In genomic region chr11:30649001-30649637, GRCm38 (mm10) we compare ENCODE assay signal across 8 mouse cellular contexts. TPM values are rescaled to one million over a fixed set of nuclear protein-coding genes. Genes with fewer than 3 reads are reported as not detected.
DNase-seq lines count a peak whose midpoint lies in the region; ATAC-seq and TF ChIP-seq lines count a peak whose summit lies in the region.

Gene Acyp2 (minus strand): TSS chr11:30649587.

- intact Hi-C loops in heart, postnatal 25 days (cut with DNase I), result loop anchor here (5.0 kb wide), 2 partner anchors 67 to 382 kb away; partner anchors contain the start of gene Sptbn1

- peak within 1 kb of the TSS; percentile 75 for H3K4me3 ChIP-seq in G1E (ENCODE audit: low read depth, low read length)
- H3K4me3 ChIP-seq in forebrain, embryonic 16.5 days (replicated peaks; ENCODE audit: low read length), result peak within 1 kb of the TSS; percentile 64
- H3K4me3 ChIP-seq in liver, postnatal 0 days (ENCODE audit: low read depth, low read length), result peak within 1 kb of the TSS; percentile 82
- peak within 1 kb of the TSS; percentile 57 for H3K4me3 ChIP-seq in neural tube, embryonic 13.5 days

- peak within 1 kb of the TSS; percentile 73 for H3K4me2 ChIP-seq in forebrain, embryonic 16.5 days (ENCODE audit: low read length)
- H3K4me2 ChIP-seq in liver, postnatal 0 days (ENCODE audit: low read depth, low read length), result peak within 1 kb of the TSS; percentile 82
- peak within 1 kb of the TSS; percentile 60 for H3K4me2 ChIP-seq in neural tube, embryonic 13.5 days

- ATAC-seq in G1E (ENCODE audit: extremely low read depth, insufficient number of reproducible peaks, low FRiP score, poor library complexity, severe bottlenecking), result peak; percentile 94
- peak; percentile 97 for ATAC-seq in forebrain, embryonic 16.5 days
- peak; percentile 98 for ATAC-seq in liver, postnatal 0 days
- peak; percentile 97 for ATAC-seq in neural tube, embryonic 13.5 days (ENCODE audit: low read depth)

- TF ChIP-seq EP300 in liver, postnatal 0 days (IDR thresholded peaks at IDR 0.05; ENCODE audit: low read depth), result no peak

- H3K27me3 ChIP-seq in G1E (ENCODE audit: insufficient read depth, low read length), result no peaks in the 10 kb centered on the region
- no peaks in the 10 kb centered on the region for H3K27me3 ChIP-seq in forebrain, embryonic 16.5 days (replicated peaks; ENCODE audit: control insufficient read depth, insufficient read depth, low read length)
- no peaks in the 10 kb centered on the region for H3K27me3 ChIP-seq in liver, postnatal 0 days (ENCODE audit: insufficient read depth, low read length)
- H3K27me3 ChIP-seq in neural tube, embryonic 13.5 days, result no peaks in the 10 kb centered on the region

- no peak for TF ChIP-seq CTCF in G1E (IDR thresholded peaks at IDR 0.05; ENCODE audit: low read depth, low read length)
- TF ChIP-seq CTCF in liver, postnatal 0 days (IDR thresholded peaks at IDR 0.05; ENCODE audit: low read depth), result peak; percentile 37

- H3K27ac ChIP-seq in forebrain, embryonic 16.5 days (ENCODE audit: low read length), result peak within 1 kb of the TSS; percentile 67
- H3K27ac ChIP-seq in liver, postnatal 0 days (ENCODE audit: low read depth), result peak within 1 kb of the TSS; percentile 79
- H3K27ac ChIP-seq in neural tube, embryonic 13.5 days (replicated peaks), result peak within 1 kb of the TSS; percentile 90

- under 1% methylated on average over 40 of the region's 40 CpGs for WGBS in forebrain, embryonic 16.5 days
- WGBS in liver, postnatal 0 days (ENCODE audit: insufficient replicate concordance), result 1% methylated on average over 40 of the region's 40 CpGs
- under 1% methylated on average over 40 of the region's 40 CpGs for WGBS in neural tube, embryonic 13.5 days

- H3K36me3 ChIP-seq in G1E (replicated peaks), result no peaks in the 10 kb centered on the region
- H3K36me3 ChIP-seq in forebrain, embryonic 16.5 days (ENCODE audit: control insufficient read depth, insufficient read depth), result no peaks in the 10 kb centered on the region
- no peaks in the 10 kb centered on the region for H3K36me3 ChIP-seq in liver, postnatal 0 days (replicated peaks; ENCODE audit: insufficient read depth, low read length)
- H3K36me3 ChIP-seq in neural tube, embryonic 13.5 days, result no peaks in the 10 kb centered on the region

- DNase-seq in G1E (ENCODE audit: low spot score), result peak; percentile 58
- DNase-seq in cerebellum, adult 18-20 months, result peak; percentile 86 to 89
- DNase-seq in heart, postnatal 25 days (ENCODE audit: low spot score), result peak; percentile 83
- DNase-seq in layer of hippocampus, adult 11-12 months (ENCODE audit: low spot score), result peak; percentile 82
- peak; percentile 86 for DNase-seq in liver, postnatal 0 days
- peak; percentile 67 for DNase-seq in telencephalon, adult 2 months (ENCODE audit: low read depth, low spot score)

- H3K4me1 ChIP-seq in G1E (ENCODE audit: insufficient read depth, low read depth, low read length), result peaks cover 8% of the 10 kb centered on the region; the same call in 1 of the 2 replicates
- no peaks in the 10 kb centered on the region; the same call in 1 of the 2 replicates for H3K4me1 ChIP-seq in forebrain, embryonic 16.5 days (replicated peaks; ENCODE audit: control insufficient read depth, insufficient read depth, low read length)
- peaks cover 2% of the 10 kb centered on the region; the same call in 1 of the 2 replicates for H3K4me1 ChIP-seq in liver, postnatal 0 days (ENCODE audit: insufficient read depth)
- peaks cover 3% of the 10 kb centered on the region; the same call in 1 of the 2 replicates for H3K4me1 ChIP-seq in neural tube, embryonic 13.5 days (replicated peaks)

- peak within 1 kb of the TSS; percentile 71 for H3K9ac ChIP-seq in forebrain, embryonic 16.5 days (replicated peaks; ENCODE audit: low read depth, low read length)
- H3K9ac ChIP-seq in liver, postnatal 0 days (replicated peaks), result peak within 1 kb of the TSS; percentile 83
- H3K9ac ChIP-seq in neural tube, embryonic 13.5 days, result peak within 1 kb of the TSS; percentile 76

- peaks cover 4% of the 10 kb centered on the region for H3K9me3 ChIP-seq in G1E (replicated peaks)
- no peaks in the 10 kb centered on the region for H3K9me3 ChIP-seq in forebrain, embryonic 16.5 days (ENCODE audit: control insufficient read depth, low read length)
- H3K9me3 ChIP-seq in liver, postnatal 0 days (ENCODE audit: low read length), result no peaks in the 10 kb centered on the region
- H3K9me3 ChIP-seq in neural tube, embryonic 13.5 days, result no peaks in the 10 kb centered on the region

RNA-seq across cellular contexts. Expression of gene Acyp2, which starts in this region (rescaled TPM):
- total RNA-seq in G1E (2014; fragmentation: Nextera tagmentation) (1.8 TPM in 1 of 2 replicates, not detected in the other), G1E (2017) (5.8 and 6.0 TPM in 2 replicates)
- 0.10 and 0.76 TPM in 2 replicates for polyA plus RNA-seq in G1E (2012)
- polyA plus RNA-seq in forebrain, embryonic 16.5 days (2015; fragmentation: Nextera tagmentation; extraction: Ambion mirVana), result 9.7 and 10.1 TPM in 2 replicates
- 10 to 100 TPM; 74.2 to 80.7 TPM for total RNA-seq in heart, postnatal 25 days (2021)
- 3.9 and 4.0 TPM in 2 replicates for polyA plus RNA-seq in liver, postnatal 0 days (2015; fragmentation: Nextera tagmentation; extraction: Ambion mirVana)
- 35.9 and 37.9 TPM in 2 replicates for polyA plus RNA-seq in neural tube, embryonic 13.5 days (2015; fragmentation: Nextera tagmentation; extraction: Ambion mirVana)

Comparison
In these comparisons a context has a peak if more than half of its experiments do, and no peak if none do; other contexts are left out.
1. Peak in every context shown above with its lines: DNase-seq, ATAC-seq, H3K4me3 ChIP-seq and H3K27ac ChIP-seq.
2. RNA of gene Acyp2 (total RNA-seq): 74.2 to 80.7 TPM in heart, postnatal 25 days; 1.8 to 6.0 TPM in G1E; every median in the first group is over 10 times any median in the second.